Mouse (Mus musculus) bone marrow macrophage, adult 2 months (primary cell): Measurements from ENCODE around the gene Fbxl15.

Experiments used
- CTCF ChIP-seq: IDR thresholded peaks from 2 replicates; pipeline ENCODE4 v1.5.1; 2012; ENCODE audit warnings: low read depth, mild to moderate bottlenecking, low read length, moderate library complexity
- POLR2A ChIP-seq: IDR thresholded peaks from 2 replicates; pipeline ENCODE4 v1.6.1; 2012; ENCODE audit warnings: mild to moderate bottlenecking, low read depth, low read length, borderline replicate concordance

DNA sequence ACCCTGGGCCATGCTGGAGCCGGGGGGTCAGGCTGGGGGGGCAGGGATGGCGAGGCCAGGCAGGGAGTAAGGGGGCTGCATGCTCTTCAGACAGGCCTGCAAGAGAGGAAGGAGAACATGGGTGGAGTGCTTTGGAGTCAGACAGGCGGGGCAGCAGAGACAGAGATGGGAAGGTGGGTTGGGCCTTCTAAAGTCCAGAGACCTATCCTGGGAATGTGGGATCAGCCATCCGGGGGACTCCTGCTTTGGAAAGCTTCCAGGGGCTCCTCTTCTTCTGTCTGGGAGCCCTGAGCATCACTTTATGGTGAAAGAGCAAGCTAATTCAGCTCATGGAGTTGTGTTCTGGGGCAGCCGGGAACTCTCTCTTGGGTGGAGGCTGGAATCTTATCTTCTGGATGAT is 3.1 kb upstream of the Fbxl15 start:
- no peak for TF ChIP-seq CTCF
- no peak for TF ChIP-seq POLR2A
